Mouse (Mus musculus) CD8-positive naive resting alpha-beta T cell, adult 2 months (primary cell): Measurements from ENCODE around the gene Trip4.
"Not testable (repeated sequence)": the region's sequence is repeated elsewhere in the genome, so short reads cannot be mapped to it uniquely, and the experiment has no call there.

Source experiments
- DNase-seq, 2 experiments: peaks; one replicate each; pipeline ENCODE4 v3.0.0; 2022; ENCODE audit warnings: low read depth in 2 of 2, low spot score in 2 of 2

Trip4 gene

GRCm38 (mm10) chr9:65795651-65796050 lies 112.9 kb downstream of the Trip4 start:
- no peak for DNase-seq

GRCm38 (mm10) chr9:65794313-65794712 lies 114.3 kb downstream of the Trip4 start:
- DNase-seq = no peak

GRCm38 (mm10) chr9:65793506-65793905 lies 115.1 kb downstream of the Trip4 start:
- no peak for DNase-seq

- DNase-seq = no peak
Measured at GRCm38 (mm10) chr9:65793086-65793485, 115.5 kb downstream of the Trip4 start.

- no peak for DNase-seq
Measured at GRCm38 (mm10) chr9:65791846-65792245, 116.7 kb downstream of the Trip4 start.

- no peak for DNase-seq
Measured at GRCm38 (mm10) chr9:65791106-65791505, 117.5 kb downstream of the Trip4 start.

- no peak for DNase-seq
Measured at GRCm38 (mm10) chr9:65789788-65790187, 118.8 kb downstream of the Trip4 start.

- no peak for DNase-seq
Measured at GRCm38 (mm10) chr9:65788556-65788955, 120.0 kb downstream of the Trip4 start.

GRCm38 (mm10) chr9:65787829-65788344 lies 120.7 kb downstream of the Trip4 start:
- no peak for DNase-seq

GRCm38 (mm10) chr9:65786885-65787787 lies 121.5 kb downstream of the Trip4 start:
- no peak for DNase-seq

GRCm38 (mm10) chr9:65785772-65786368 lies 122.7 kb downstream of the Trip4 start:
- DNase-seq = no peak

GRCm38 (mm10) chr9:65779619-65780018 lies 129.0 kb downstream of the Trip4 start:
- not testable (repeated sequence) for DNase-seq
